Mouse (Mus musculus): ENCODE data around the gene Map3k7cl. TPM values are rescaled to one million over a fixed set of nuclear protein-coding genes. Genes with fewer than 3 reads are reported as not detected.
A peak's percentile ranks its signal among the peaks of the same experiment; 100 is the strongest.

Map3k7cl gene
- total RNA-seq, 2 experiments from 2014 or later: 5.4 to 10.7 TPM

- TF ChIP-seq CTCF (IDR thresholded peaks at IDR 0.05): no peak
- intact Hi-C loops (cut with DNase I): no loop called here
- peak; percentile 34 for DNase-seq
- no peak overlapping the region for H3K4me3 ChIP-seq
- no peak overlapping the region for H3K27ac ChIP-seq
Measured at GRCm38 (mm10) chr16:87625341-87625740, 72.2 kb downstream of the Map3k7cl start.

DNA sequence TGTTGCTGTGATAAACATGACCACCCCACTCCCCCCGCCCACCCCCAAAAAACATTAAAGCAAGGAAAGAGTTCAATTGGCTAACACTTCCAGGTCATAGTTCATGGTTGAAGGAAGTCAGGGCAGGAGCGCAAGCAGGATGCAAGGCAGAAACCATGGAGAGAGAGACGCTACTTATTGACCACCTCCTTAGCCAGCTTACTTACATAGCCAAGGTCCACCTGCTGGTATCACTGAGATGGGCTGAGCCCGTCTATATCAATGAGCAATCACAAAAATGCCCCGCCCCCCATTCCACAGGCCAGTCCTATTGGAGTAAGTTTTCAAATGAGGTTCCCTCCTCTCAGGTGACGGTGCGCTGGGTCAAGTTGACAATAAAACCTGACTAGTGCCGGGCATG is 72.7 kb downstream of the Map3k7cl start:
- TF ChIP-seq CTCF (IDR thresholded peaks at IDR 0.05): no peak
- intact Hi-C loops (cut with DNase I): no loop called here
- Histone ChIP-seq H3K27ac (no peak overlapping the region), H3K4me3 (no peak overlapping the region)
- no peak for DNase-seq

GRCm38 (mm10) chr16:87626696-87627095 is 73.6 kb downstream of the Map3k7cl start:
- Histone ChIP-seq H3K27ac (no peak overlapping the region), H3K4me3 (no peak overlapping the region)
- DNase-seq: no peak
- intact Hi-C loops (cut with DNase I): no loop called here
- TF ChIP-seq CTCF (IDR thresholded peaks at IDR 0.05): peak; percentile 28; the same call in 1 of the 2 replicates

DNA sequence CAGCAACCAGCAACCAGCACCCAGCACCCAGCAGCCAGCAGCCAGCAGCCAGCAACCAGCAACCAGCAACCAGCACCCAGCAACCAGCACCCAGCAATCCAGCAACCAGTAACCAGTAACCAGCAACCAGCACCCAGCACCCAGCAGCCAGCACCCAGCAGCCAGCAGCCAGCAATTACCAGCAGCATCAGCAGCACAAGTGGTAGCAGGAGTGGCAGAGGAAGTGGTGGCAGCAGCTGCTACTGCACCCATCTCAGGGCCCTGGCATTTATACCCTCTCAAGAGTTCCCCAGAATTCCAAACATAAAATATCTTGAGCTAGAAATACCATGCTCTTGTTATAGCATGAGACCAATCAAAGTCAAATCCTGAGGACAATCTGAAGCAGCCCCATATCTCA is 81.6 kb downstream of the Map3k7cl start:
- intact Hi-C loops (cut with DNase I): no loop called here
- TF ChIP-seq CTCF (IDR thresholded peaks at IDR 0.05): no peak
- no peak for DNase-seq

DNA sequence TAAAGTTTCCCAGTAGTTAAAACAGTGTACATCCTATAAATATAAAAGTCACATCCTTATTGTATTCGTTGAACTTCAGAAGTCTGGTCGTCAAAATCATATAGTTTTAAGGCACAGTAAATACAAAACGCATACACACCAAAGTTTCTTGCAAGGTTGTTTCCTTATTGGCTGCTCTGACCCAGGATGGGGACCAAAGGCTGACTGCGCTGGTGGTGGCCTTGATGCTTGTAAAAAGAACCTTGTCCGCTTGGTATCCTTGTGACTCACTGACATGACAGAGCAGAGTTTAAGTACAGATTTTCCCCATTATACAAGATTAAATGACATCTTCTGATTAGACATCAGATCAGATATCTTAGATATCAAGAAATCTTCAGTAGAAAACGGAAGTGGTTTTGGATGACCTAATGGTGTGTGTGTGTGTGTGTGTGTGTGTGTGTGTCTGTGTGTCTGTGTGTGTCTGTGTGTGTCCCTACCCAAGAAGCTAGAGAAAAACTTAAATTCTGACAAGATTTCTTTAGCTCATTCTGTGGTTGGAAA is 82.2 kb downstream of the Map3k7cl start:
- no peak overlapping the region for H3K4me3 ChIP-seq
- TF ChIP-seq CTCF (IDR thresholded peaks at IDR 0.05): no peak
- intact Hi-C loops (cut with DNase I): no loop called here
- no peak overlapping the region for H3K27ac ChIP-seq
- no peak for DNase-seq

More for the DNA sequence above, 81.6 kb downstream of the Map3k7cl start:
- H3K4me3 ChIP-seq: no peak overlapping the region
- H3K27ac ChIP-seq: no peak overlapping the region

- Histone ChIP-seq H3K27ac (peak overlapping the region; percentile 38), H3K4me3 (no peak overlapping the region)
- no peak for TF ChIP-seq CTCF (IDR thresholded peaks at IDR 0.05)
- peak; percentile 57 for DNase-seq
- intact Hi-C loops (cut with DNase I): no loop called here
Measured at GRCm38 (mm10) chr16:87635841-87636240, 82.7 kb downstream of the Map3k7cl start.

DNA sequence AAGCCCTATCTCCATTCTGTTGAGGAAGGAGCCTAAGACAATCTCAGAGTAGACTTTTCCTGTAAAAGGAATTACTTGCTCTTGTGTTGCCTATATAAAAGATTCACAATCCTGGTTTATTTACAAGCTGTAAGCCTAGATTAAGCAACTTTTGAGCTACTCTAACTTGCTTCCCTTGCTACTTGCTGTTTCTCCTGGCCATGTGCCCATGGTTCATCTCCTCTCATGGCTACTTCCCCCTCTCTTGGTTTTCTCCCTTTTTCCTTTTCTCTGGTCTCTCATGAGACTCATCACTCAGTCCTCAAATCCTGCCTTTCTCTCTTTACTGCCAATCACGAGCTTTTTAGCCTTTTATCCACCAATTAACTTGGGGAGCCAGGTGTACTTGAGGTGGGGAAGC is 85.0 kb downstream of the Map3k7cl start:
- Histone ChIP-seq H3K4me3 (no peak overlapping the region), H3K27ac (no peak overlapping the region)
- intact Hi-C loops (cut with DNase I): no loop called here
- DNase-seq: peak; percentile 35
- TF ChIP-seq CTCF (IDR thresholded peaks at IDR 0.05): no peak

DNA sequence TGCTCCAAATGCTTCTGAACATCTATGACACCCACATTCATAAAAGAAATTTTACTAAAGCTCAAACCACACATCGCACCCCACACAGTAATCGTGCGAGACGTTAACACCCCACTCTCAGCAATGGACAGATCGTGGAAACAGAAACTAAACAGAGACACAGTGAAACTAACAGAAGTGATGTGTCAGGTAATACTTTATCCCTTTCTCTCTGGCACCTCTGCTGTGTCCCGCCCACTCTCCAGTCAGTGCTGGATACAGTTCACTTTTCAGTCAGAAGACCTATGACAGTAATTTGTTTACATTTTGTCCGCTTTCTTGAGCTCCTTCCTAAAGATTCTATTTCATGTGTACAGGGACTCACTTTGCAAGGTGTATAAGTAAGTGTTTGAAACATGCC is 89.1 kb downstream of the Map3k7cl start:
- Histone ChIP-seq H3K4me3 (no peak overlapping the region), H3K27ac (no peak overlapping the region)
- intact Hi-C loops (cut with DNase I): no loop called here
- DNase-seq: no peak
- no peak for TF ChIP-seq CTCF (IDR thresholded peaks at IDR 0.05)

DNA sequence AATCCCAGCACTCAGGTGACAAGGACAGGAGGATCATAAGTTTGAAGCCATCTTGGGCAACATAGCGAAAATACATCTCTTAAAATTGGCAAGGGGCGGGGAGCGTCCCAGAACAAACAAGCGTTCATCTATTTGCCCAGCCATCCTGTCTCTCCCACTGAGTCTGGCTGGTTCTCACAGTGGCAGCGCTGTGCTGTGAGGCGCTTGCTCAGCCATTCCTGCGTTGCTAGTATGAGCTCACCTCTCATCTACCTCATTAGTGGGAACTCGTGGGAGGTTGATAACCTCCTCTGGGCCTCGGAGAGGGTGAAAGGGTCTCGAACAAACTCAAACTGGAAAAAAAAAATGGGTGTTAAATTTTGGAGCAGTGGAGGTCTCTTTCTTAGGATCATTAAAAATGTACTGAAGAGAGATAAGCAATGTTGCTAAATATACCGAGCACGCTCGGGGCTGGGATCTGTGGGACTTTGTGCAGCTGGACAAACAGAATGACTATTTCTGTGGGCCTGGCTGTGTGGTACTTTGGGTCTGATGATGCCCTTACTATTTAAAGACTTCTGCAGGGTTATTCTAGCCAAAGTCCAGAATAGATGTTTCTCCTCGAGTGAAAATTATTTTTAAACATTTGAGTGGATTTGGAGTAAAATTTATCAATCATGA is 91.1 kb downstream of the Map3k7cl start:
- intact Hi-C loops (cut with DNase I): no loop called here
- no peak for TF ChIP-seq CTCF (IDR thresholded peaks at IDR 0.05)
- Histone ChIP-seq H3K27ac (peak overlapping the region; percentile 46), H3K4me3 (no peak overlapping the region)
- DNase-seq: no peak

Other genes with a start within 250 kb of the Map3k7cl start
- gene N6amt1, start 199.1 kb upstream of the Map3k7cl start, total RNA-seq (2021): 1 to 10 TPM; 7.9 to 9.2 TPM
- gene Ltn1, start 120.7 kb upstream of the Map3k7cl start, total RNA-seq (2021): 10 to 100 TPM; 26.3 to 28.9 TPM
- 1 to 10 TPM; 2.1 to 2.4 TPM for gene Rwdd2b, start 112.8 kb upstream of the Map3k7cl start, total RNA-seq (2021)
- 10 to 100 TPM; 53.3 to 56.1 TPM for gene Usp16, start 98.6 kb upstream of the Map3k7cl start, total RNA-seq (2021)
- gene Cct8, start 57.5 kb upstream of the Map3k7cl start, total RNA-seq (2021): 100 to 1,000 TPM; 114 to 135 TPM
- gene Bach1, start 145.6 kb downstream of the Map3k7cl start, total RNA-seq (2021): 10 to 100 TPM; 18.0 to 28.2 TPM

Data from gastrocnemius, adult 2 months (tissue).